Mouse (Mus musculus): ENCODE results near the gene Smurf1. TPM values are rescaled to one million over a fixed set of nuclear protein-coding genes. Genes with fewer than 3 reads are reported as not detected.

Gene Smurf1
- polyA plus RNA-seq, 1 experiment from 2014 or later: 14.4 TPM

DNA sequence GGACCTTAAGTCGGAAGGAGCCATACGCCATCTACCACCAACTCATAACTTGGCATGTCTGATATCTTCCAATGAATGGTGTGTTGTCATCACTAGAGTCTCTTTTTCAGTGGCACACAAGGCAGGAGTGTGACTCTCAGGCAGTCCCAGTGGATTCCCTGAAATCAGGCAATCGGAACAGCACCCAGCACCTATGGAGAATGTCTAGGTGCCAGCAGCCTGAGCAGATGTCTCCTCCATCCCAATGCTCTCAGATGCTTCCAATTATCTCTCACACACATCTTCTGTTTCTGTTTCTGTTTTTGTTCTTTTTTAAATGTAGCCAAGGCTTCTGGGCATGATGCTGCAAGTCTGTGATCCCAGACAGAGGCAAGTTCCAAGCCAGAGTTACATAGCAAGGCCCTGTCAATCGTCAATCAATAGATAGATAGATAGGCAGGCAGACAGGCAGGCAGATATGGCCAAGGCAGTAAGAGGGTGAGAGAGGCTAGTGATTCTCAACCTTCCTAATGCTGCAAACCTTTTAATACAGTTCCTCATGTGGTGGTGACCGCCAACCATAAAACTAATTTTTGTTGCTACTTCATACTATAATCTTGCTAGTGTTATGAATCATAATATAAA, 15.1 kb downstream of the Smurf1 start:
- no peak overlapping the region for H3K4me2 ChIP-seq
- H3K27ac ChIP-seq: no peak overlapping the region
- no peaks in the 10 kb centered on the region for H3K36me3 ChIP-seq

DNA sequence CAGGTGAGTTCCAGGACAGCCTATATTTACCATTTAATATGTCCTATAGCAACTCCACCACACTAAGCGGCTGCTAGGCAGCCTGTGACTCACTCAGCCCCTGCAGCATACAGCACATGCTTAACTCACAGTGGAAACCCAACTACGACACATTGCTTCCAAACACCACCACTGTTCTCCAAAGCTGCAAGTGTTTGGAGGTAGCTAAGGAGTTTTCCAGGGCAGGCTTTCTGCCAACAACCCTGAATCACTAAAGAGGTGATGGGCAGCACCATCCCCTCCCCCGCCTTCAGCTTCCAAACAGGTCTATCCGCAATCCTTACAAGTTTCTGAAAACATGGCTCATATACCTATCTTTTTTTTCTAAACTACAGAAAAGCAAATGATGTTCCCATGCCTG, 15.8 kb downstream of the Smurf1 start:
- Histone ChIP-seq H3K9ac (no peak overlapping the region), H3K36me3 (no peaks in the 10 kb centered on the region), H3K4me2 (no peak overlapping the region), H3K9me3 (no peaks in the 10 kb centered on the region), H3K27ac (0 out of 2 replicates have a peak overlapping the region, but pooled peaks have one; percentile 18), H3K4me3 (replicated peaks) (no peak overlapping the region), H3K27me3 (replicated peaks) (no peaks in the 10 kb centered on the region), H3K4me1 (peaks cover 33% of the 10 kb centered on the region)
- ATAC-seq (ENCODE audit: insufficient read depth, low FRiP score, low read depth): no peak
- 77% methylated on average over 4 of the region's 4 CpGs for whole genome bisulfite sequencing

More for the DNA sequence above, 15.1 kb downstream of the Smurf1 start:
- WGBS: 86% methylated on average over 5 of the region's 5 CpGs
- Histone ChIP-seq H3K9me3 (no peaks in the 10 kb centered on the region), H3K4me3 (replicated peaks) (no peak overlapping the region), H3K9ac (no peak overlapping the region), H3K27me3 (replicated peaks) (no peaks in the 10 kb centered on the region), H3K4me1 (peaks cover 33% of the 10 kb centered on the region)
- no peak for ATAC-seq (ENCODE audit: insufficient read depth, low FRiP score, low read depth)

DNA sequence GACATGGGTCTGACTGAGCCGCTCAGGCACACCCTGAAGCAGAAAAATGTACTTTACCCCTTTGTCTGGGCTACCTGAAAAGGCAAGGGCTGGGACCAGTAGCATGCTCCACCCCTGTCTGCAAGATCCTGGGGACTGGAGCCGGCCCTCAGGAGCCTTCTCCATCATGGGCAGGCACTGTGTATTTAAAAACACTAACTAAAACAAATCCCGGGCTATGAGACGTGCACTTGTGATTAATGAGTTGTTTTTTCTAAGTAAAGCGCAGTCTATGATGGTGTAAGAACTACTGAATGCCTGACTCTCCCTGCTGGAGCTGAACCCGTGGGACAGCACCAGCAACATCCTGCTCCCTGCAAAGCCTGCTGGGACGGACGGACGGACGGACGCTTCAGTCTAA, 17.2 kb downstream of the Smurf1 start:
- Histone ChIP-seq H3K27me3 (replicated peaks) (no peaks in the 10 kb centered on the region), H3K27ac (peak overlapping the region; percentile 64), H3K9me3 (no peaks in the 10 kb centered on the region), H3K4me2 (peak overlapping the region; percentile 26), H3K4me1 (peaks cover 21% of the 10 kb centered on the region), H3K4me3 (replicated peaks) (no peak overlapping the region), H3K36me3 (no peaks in the 10 kb centered on the region), H3K9ac (no peak overlapping the region)
- peak; percentile 57 for ATAC-seq (ENCODE audit: insufficient read depth, low FRiP score, low read depth)
- 21% methylated on average over 11 of the region's 11 CpGs for WGBS

DNA sequence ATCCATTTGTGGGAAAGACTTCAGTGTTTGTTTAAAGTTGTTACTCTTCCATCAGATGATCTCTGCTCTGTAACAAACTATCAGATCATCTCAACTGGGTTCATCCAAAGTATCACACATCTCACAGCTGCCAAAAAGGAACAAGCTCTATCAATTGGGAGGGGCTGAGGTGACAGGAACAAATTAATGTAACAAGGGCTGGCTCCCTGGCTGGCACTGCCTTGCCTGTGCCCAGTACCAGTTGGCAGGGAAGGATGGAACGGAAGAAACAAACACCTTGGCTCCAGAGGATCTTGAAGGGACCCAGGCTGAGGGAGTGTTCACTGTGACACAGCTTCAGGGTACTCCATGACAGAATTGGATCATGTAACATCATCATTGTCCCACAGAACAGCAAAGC, 17.6 kb downstream of the Smurf1 start:
- peak overlapping the region; percentile 64; the same call in 1 of the 2 replicates for H3K27ac ChIP-seq
- no peak overlapping the region; the same call in 1 of the 2 replicates for H3K4me2 ChIP-seq
- H3K27me3 ChIP-seq (replicated peaks): no peaks in the 10 kb centered on the region
- 42% methylated on average over 1 of the region's 1 CpGs for WGBS
- H3K4me3 ChIP-seq (replicated peaks): no peak overlapping the region
- H3K4me1 ChIP-seq: peaks cover 21% of the 10 kb centered on the region
- no peak; the same call in 1 of the 2 replicates for ATAC-seq (ENCODE audit: insufficient read depth, low FRiP score, low read depth)
- no peak overlapping the region for H3K9ac ChIP-seq
- H3K9me3 ChIP-seq: no peaks in the 10 kb centered on the region
- H3K36me3 ChIP-seq: no peaks in the 10 kb centered on the region

DNA sequence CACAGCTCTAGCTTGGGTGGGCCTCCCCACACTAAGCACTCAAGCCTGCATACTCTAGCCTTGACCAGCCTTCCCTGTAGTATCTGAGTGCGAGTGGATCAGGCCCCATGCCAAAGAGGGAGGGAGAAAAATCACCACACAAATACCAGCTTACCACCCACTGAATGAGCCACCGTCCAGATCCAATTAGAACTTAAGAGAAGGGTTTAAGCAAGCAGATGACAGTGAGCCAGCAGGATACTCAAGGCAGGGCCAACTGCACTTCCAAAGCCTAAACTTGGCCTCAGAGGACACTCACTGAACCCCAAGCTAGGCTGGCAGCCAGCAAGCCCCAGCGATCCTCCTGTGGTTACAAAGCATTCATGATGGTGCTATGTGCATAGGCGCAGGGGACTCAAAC, 19.6 kb downstream of the Smurf1 start:
- H3K4me3 ChIP-seq (replicated peaks): no peak overlapping the region
- ATAC-seq (ENCODE audit: insufficient read depth, low FRiP score, low read depth): no peak
- no peaks in the 10 kb centered on the region for H3K36me3 ChIP-seq
- WGBS: 67% methylated on average over 4 of the region's 4 CpGs
- no peaks in the 10 kb centered on the region for H3K27me3 ChIP-seq (replicated peaks)
- peaks cover 21% of the 10 kb centered on the region for H3K4me1 ChIP-seq
- no peak overlapping the region for H3K4me2 ChIP-seq
- no peak overlapping the region for H3K27ac ChIP-seq
- H3K9ac ChIP-seq: no peak overlapping the region
- H3K9me3 ChIP-seq: no peaks in the 10 kb centered on the region

DNA sequence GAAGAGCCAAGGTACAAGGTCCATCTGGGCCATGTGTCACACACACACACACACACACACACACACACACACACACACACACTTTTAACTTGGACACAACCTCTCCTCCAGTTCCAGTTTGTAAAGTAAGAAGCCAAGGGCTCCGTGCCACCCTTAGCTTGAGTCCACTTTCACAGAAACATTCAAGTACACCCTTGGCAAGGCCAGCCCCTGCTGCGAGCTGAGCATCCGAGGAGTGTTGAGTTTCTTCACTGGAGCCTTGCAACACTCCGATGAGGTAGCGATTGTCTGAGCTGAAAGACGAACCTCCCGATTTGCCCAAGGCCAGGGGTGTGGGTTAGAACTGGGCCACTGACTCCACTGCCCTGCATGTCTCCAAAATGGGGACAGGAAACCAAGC, 20.7 kb downstream of the Smurf1 start:
- 81% methylated on average over 7 of the region's 7 CpGs for WGBS
- Histone ChIP-seq H3K27me3 (replicated peaks) (no peaks in the 10 kb centered on the region), H3K4me3 (replicated peaks) (no peak overlapping the region), H3K9ac (no peak overlapping the region), H3K4me1 (peaks cover 20% of the 10 kb centered on the region), H3K27ac (no peak overlapping the region), H3K36me3 (no peaks in the 10 kb centered on the region), H3K9me3 (no peaks in the 10 kb centered on the region), H3K4me2 (no peak overlapping the region)
- no peak for ATAC-seq (ENCODE audit: insufficient read depth, low FRiP score, low read depth)

DNA sequence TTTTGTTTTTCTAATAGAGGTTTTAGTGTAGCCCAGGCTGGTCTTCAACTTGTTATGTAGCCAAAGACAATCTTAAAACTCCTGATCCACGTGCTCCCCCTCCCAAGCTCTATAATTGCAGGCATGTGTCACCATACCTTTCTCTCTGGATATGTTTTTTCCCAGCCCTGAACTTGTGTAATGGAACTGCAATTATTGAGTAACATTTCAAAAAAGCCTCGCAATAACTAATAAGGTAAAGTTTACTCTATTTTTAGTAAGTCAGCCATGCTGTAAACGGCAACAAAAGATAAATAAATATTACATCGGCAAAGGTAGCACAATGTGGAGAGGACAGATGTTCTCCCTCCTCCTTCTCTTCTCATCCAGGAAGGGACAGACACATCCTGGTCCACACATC, 21.3 kb downstream of the Smurf1 start:
- Histone ChIP-seq H3K4me2 (no peak overlapping the region), H3K27me3 (replicated peaks) (no peaks in the 10 kb centered on the region), H3K9me3 (no peaks in the 10 kb centered on the region), H3K4me3 (replicated peaks) (no peak overlapping the region), H3K36me3 (no peaks in the 10 kb centered on the region), H3K4me1 (peaks cover 15% of the 10 kb centered on the region), H3K27ac (no peak overlapping the region), H3K9ac (no peak overlapping the region)
- 65% methylated on average over 4 of the region's 4 CpGs for WGBS
- ATAC-seq (ENCODE audit: insufficient read depth, low FRiP score, low read depth): no peak

DNA sequence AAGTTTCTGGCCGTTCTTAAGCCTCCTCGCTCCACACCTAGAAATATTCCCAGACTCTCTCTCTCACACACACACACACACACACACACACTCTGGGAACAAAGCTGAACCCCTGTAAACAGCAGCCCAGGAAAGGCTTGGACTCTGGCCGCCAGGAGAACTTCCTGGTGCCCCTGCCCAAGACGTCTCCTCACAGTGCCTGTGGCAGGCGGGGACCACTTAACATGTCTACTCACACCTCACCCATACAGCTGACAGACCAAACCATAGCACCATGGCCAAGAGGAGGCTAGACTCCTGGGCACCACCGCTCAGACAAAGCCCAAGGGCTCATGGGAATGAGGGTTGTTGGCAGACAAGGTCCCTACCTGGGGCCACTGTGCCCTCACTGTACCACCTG, 22.3 kb downstream of the Smurf1 start:
- Histone ChIP-seq H3K36me3 (no peaks in the 10 kb centered on the region), H3K9me3 (no peaks in the 10 kb centered on the region), H3K4me3 (replicated peaks) (no peak overlapping the region), H3K27ac (no peak overlapping the region), H3K4me1 (peaks cover 4% of the 10 kb centered on the region), H3K9ac (no peak overlapping the region), H3K27me3 (replicated peaks) (no peaks in the 10 kb centered on the region), H3K4me2 (no peak overlapping the region)
- 84% methylated on average over 6 of the region's 6 CpGs for WGBS
- ATAC-seq (ENCODE audit: insufficient read depth, low FRiP score, low read depth): no peak

DNA sequence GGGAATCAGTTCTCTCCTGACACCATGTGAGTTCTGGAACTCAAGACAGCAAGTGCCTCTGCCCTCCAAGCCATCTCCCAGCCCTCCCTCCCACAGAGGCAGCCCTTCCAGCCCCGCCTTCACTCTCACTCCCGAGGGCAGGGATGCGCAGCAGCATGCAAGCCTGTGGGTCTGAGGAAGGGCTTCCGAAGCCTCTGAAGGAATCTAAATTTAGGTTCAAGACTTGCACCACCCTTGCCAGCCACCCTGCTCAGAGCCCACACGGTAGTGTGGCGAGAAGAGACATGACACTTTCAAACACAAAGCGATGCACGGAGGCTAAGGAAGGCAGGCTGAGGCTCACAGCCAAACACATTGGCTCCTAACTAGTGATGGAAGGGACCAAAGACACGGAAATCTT, 23.2 kb downstream of the Smurf1 start:
- no peaks in the 10 kb centered on the region; the same call in 1 of the 2 replicates for H3K4me1 ChIP-seq
- H3K4me3 ChIP-seq (replicated peaks): no peak overlapping the region
- H3K36me3 ChIP-seq: no peaks in the 10 kb centered on the region
- ATAC-seq (ENCODE audit: insufficient read depth, low FRiP score, low read depth): no peak
- H3K9me3 ChIP-seq: no peaks in the 10 kb centered on the region
- no peak overlapping the region for H3K27ac ChIP-seq
- 73% methylated on average over 9 of the region's 9 CpGs for WGBS
- H3K4me2 ChIP-seq: no peak overlapping the region
- no peak overlapping the region for H3K9ac ChIP-seq
- no peaks in the 10 kb centered on the region for H3K27me3 ChIP-seq (replicated peaks)

DNA sequence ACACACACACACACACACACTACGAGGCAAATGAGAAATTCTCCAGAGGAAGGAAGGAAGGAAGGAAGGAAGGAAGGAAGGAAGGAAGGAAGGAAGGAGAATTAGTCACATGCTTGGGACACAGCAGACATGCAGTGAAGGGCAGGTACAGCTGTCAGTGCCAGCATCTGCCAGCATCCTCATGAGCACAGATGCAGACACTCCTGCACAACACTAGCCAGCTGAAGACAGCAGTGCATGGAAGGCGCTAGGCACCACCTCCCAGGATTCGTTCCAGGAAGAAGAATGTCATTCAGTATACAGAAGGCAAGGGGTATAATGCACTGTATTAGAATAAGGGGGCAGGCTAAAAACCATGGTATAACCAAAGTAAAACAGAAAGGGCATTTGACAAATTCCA, 24.7 kb downstream of the Smurf1 start:
- Histone ChIP-seq H3K9ac (no peak overlapping the region), H3K9me3 (no peaks in the 10 kb centered on the region), H3K4me1 (no peaks in the 10 kb centered on the region; the same call in 1 of the 2 replicates), H3K4me2 (no peak overlapping the region), H3K27ac (no peak overlapping the region), H3K36me3 (no peaks in the 10 kb centered on the region), H3K27me3 (replicated peaks) (no peaks in the 10 kb centered on the region), H3K4me3 (replicated peaks) (no peak overlapping the region)
- WGBS: 55% methylated on average over 3 of the region's 3 CpGs
- ATAC-seq (ENCODE audit: insufficient read depth, low FRiP score, low read depth): no peak

DNA sequence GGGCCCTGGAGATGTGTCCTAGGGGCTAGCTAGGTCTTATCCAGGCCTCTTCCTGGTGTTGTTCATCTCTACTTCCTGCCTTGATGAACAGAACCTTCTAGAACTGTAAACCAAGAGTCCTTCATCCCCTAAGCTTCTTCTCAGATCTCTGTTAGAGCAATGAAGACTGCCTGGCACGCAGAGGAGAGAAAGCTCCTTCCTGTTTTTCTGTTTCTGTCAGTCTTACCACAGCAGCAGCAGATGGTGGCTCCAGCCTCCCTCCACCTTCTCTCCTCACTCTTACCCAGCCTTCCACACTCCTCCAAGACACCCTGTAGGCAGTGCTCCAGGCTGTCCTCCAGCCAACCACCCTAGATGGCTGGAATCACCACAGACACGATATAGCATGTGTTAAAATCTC, 28.3 kb downstream of the Smurf1 start:
- H3K4me1 ChIP-seq: peaks cover 13% of the 10 kb centered on the region
- 65% methylated on average over 2 of the region's 2 CpGs for WGBS
- ATAC-seq (ENCODE audit: insufficient read depth, low FRiP score, low read depth): no peak
- no peaks in the 10 kb centered on the region for H3K9me3 ChIP-seq
- H3K27ac ChIP-seq: no peak overlapping the region
- no peak overlapping the region for H3K4me2 ChIP-seq
- no peak overlapping the region for H3K4me3 ChIP-seq (replicated peaks)
- no peaks in the 10 kb centered on the region for H3K36me3 ChIP-seq
- H3K9ac ChIP-seq: no peak overlapping the region
- no peaks in the 10 kb centered on the region for H3K27me3 ChIP-seq (replicated peaks)

DNA sequence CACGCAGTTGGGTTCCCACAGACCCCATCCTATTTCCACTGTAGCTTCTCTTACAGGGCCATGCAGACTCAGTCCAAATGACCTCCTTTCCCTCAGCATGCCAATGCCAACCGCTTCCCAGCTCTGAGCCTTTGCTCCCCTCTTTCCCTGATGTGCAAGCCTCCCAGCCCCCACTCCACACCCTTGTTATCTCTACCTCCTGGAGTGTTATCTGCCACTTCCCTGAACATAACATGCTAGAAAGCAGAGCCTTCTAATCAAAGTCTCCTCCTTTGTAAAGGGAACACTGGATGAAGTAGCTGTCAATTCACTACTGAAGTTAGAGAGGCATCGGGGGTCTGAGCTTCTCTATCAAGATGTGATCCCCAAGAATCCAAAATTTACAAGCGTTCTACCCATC, 32.2 kb downstream of the Smurf1 start:
- H3K36me3 ChIP-seq: no peaks in the 10 kb centered on the region
- no peak overlapping the region for H3K4me3 ChIP-seq (replicated peaks)
- H3K4me1 ChIP-seq: peaks cover 20% of the 10 kb centered on the region
- H3K4me2 ChIP-seq: no peak overlapping the region
- 51% methylated on average over 4 of the region's 4 CpGs for WGBS
- H3K27me3 ChIP-seq (replicated peaks): no peaks in the 10 kb centered on the region
- no peaks in the 10 kb centered on the region for H3K9me3 ChIP-seq
- ATAC-seq (ENCODE audit: insufficient read depth, low FRiP score, low read depth): no peak
- H3K27ac ChIP-seq: no peak overlapping the region
- no peak overlapping the region for H3K9ac ChIP-seq

DNA sequence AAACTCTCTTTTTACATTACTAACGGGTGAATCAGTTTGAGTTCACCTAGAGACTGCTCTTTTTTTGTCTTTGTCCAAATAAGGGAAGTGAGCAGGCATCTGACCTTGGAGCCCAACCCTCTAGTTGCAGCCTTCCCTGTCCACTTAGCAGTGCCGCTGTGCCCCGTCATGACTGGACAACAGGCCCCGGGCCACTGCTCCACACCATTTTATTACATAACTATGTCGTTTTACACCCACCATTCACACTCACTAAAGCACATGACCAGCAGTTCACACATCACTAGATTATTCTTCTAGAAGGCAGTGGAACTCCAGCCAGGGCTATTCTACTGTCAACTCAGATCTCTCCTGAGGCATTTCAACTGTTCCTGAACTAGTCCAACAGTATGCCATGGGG, 33.8 kb downstream of the Smurf1 start:
- 84% methylated on average over 5 of the region's 5 CpGs for WGBS
- no peak for ATAC-seq (ENCODE audit: insufficient read depth, low FRiP score, low read depth)
- H3K9me3 ChIP-seq: no peaks in the 10 kb centered on the region

More for the DNA sequence above, 33.8 kb downstream of the Smurf1 start:
- Histone ChIP-seq H3K27me3 (replicated peaks) (no peaks in the 10 kb centered on the region), H3K27ac (no peak overlapping the region), H3K4me2 (no peak overlapping the region), H3K9ac (no peak overlapping the region), H3K36me3 (no peaks in the 10 kb centered on the region), H3K4me3 (replicated peaks) (no peak overlapping the region), H3K4me1 (peaks cover 23% of the 10 kb centered on the region)
